Mouse (Mus musculus): ENCODE results near the gene Crb2.

Crb2 gene

GRCm38 (mm10) chr2:37797046-37797445, 21.0 kb downstream of the Crb2 start:
- DNase-seq (ENCODE audit: low read depth in 2 of 2, low spot score in 2 of 2): no peak

GRCm38 (mm10) chr2:37799137-37799536, 23.1 kb downstream of the Crb2 start:
- DNase-seq (ENCODE audit: low read depth in 2 of 2, low spot score in 2 of 2): no peak

GRCm38 (mm10) chr2:37801687-37802086, 25.6 kb downstream of the Crb2 start:
- no peak for DNase-seq (ENCODE audit: low read depth in 2 of 2, low spot score in 2 of 2)

GRCm38 (mm10) chr2:37802610-37803212, 26.7 kb downstream of the Crb2 start:
- peak in 1 of 2 experiments; percentile 20 for DNase-seq (ENCODE audit: low read depth in 2 of 2, low spot score in 2 of 2)

- no peak for DNase-seq (ENCODE audit: low read depth in 2 of 2, low spot score in 2 of 2)
These were observed 35.6 kb downstream of the Crb2 start for GRCm38 (mm10) chr2:37811682-37812081.

GRCm38 (mm10) chr2:37812401-37812800, 36.4 kb downstream of the Crb2 start:
- DNase-seq (ENCODE audit: low read depth in 2 of 2, low spot score in 2 of 2): no peak

GRCm38 (mm10) chr2:37814820-37815361, 38.8 kb downstream of the Crb2 start:
- DNase-seq (ENCODE audit: low read depth in 2 of 2, low spot score in 2 of 2): no peak

GRCm38 (mm10) chr2:37815676-37816075, 39.6 kb downstream of the Crb2 start:
- peak; percentile 48 to 52 for DNase-seq (ENCODE audit: low read depth in 2 of 2, low spot score in 2 of 2)

GRCm38 (mm10) chr2:37818761-37819525, 42.9 kb downstream of the Crb2 start:
- DNase-seq (ENCODE audit: low read depth in 2 of 2, low spot score in 2 of 2): no peak

- DNase-seq (ENCODE audit: low read depth in 2 of 2, low spot score in 2 of 2): no peak
These were observed 43.6 kb downstream of the Crb2 start for GRCm38 (mm10) chr2:37819526-37820152.

GRCm38 (mm10) chr2:37822122-37822521, 46.1 kb downstream of the Crb2 start:
- no peak for DNase-seq (ENCODE audit: low read depth in 2 of 2, low spot score in 2 of 2)

- no peak for DNase-seq (ENCODE audit: low read depth in 2 of 2, low spot score in 2 of 2)
These were observed 47.8 kb downstream of the Crb2 start for GRCm38 (mm10) chr2:37823826-37824225.

GRCm38 (mm10) chr2:37829758-37830275, 53.8 kb downstream of the Crb2 start:
- no peak for DNase-seq (ENCODE audit: low read depth in 2 of 2, low spot score in 2 of 2)

GRCm38 (mm10) chr2:37832253-37832652, 56.2 kb downstream of the Crb2 start:
- DNase-seq (ENCODE audit: low read depth in 2 of 2, low spot score in 2 of 2): no peak

- DNase-seq (ENCODE audit: low read depth in 2 of 2, low spot score in 2 of 2): no peak
These were observed 60.9 kb downstream of the Crb2 start for GRCm38 (mm10) chr2:37836926-37837325.

- no peak for DNase-seq (ENCODE audit: low read depth in 2 of 2, low spot score in 2 of 2)
These were observed 61.5 kb downstream of the Crb2 start for GRCm38 (mm10) chr2:37837542-37837941.

- DNase-seq (ENCODE audit: low read depth in 2 of 2, low spot score in 2 of 2): no peak
These were observed 62.3 kb downstream of the Crb2 start for GRCm38 (mm10) chr2:37838202-37838984.

- no peak for DNase-seq (ENCODE audit: low read depth in 2 of 2, low spot score in 2 of 2)
These were observed 63.9 kb downstream of the Crb2 start for GRCm38 (mm10) chr2:37839922-37840321.

- DNase-seq (ENCODE audit: low read depth in 2 of 2, low spot score in 2 of 2): no peak
These were observed 66.1 kb downstream of the Crb2 start for GRCm38 (mm10) chr2:37842151-37842569.

GRCm38 (mm10) chr2:37842719-37843118, 66.7 kb downstream of the Crb2 start:
- no peak for DNase-seq (ENCODE audit: low read depth in 2 of 2, low spot score in 2 of 2)
